Mouse (Mus musculus) MEL (cell line): ENCODE measurements around the gene Fam217b. TPM values are rescaled to one million over a fixed set of nuclear protein-coding genes. Genes with fewer than 3 reads are reported as not detected.

Source experiments
- DNase-seq: peaks from one replicate; pipeline ENCODE4 v3.0.0; 2011; ENCODE audit warnings: low read depth, low spot score
- H3K27ac ChIP-seq: 2 replicates; pipeline ENCODE4 v1.5.1; 2012; ENCODE audit warnings: low read depth, mild to moderate bottlenecking, control low read depth, low read length, moderate library complexity; ENCODE audit not compliant: control insufficient read depth
- H3K27me3 ChIP-seq, 2 experiments: fragments of 150-350 bp in 1 of 2; sonication (generic) in 1 of 2; 2 replicates each; pipeline ENCODE4 v1.6.1; 2012; ENCODE audit warnings: low read length in 2 of 2, mild to moderate bottlenecking in 2 of 2, improper control_type of control experiment in 1 of 2, moderate library complexity in 1 of 2; ENCODE audit not compliant: insufficient read depth in 2 of 2, control insufficient read depth in 1 of 2
- H3K36me3 ChIP-seq, 2 experiments: 2 replicates each; pipeline ENCODE4 v1.6.1; 2012 to 2014; ENCODE audit warnings: low read length in 2 of 2, improper control_type of control experiment in 1 of 2, inconsistent platforms in 1 of 2, mild to moderate bottlenecking in 1 of 2; ENCODE audit not compliant: insufficient read depth in 2 of 2, control insufficient read depth in 1 of 2
- H3K4me1 ChIP-seq, 2 experiments: fragments of 150-350 bp in 1 of 2; sonication (generic) in 1 of 2; 2 replicates each; pipeline ENCODE4 v1.6.1; 2012; ENCODE audit warnings: low read length in 2 of 2, improper control_type of control experiment in 1 of 2, mild to moderate bottlenecking in 1 of 2; ENCODE audit not compliant: insufficient read depth in 2 of 2, control insufficient read depth in 1 of 2
- H3K4me3 ChIP-seq, 2 experiments: fragments of 150-350 bp in 1 of 2; sonication (generic) in 1 of 2; 2 replicates each; pipeline ENCODE4 v1.5.1; 2012; ENCODE audit warnings: low read depth in 2 of 2, low read length in 2 of 2, mild to moderate bottlenecking in 2 of 2, moderate library complexity in 2 of 2, control low read depth in 1 of 2, improper control_type of control experiment in 1 of 2; ENCODE audit not compliant: control insufficient read depth in 1 of 2, insufficient read depth in 1 of 2
- H3K79me2 ChIP-seq: 2 replicates; pipeline ENCODE4 v1.6.1; 2012; ENCODE audit warnings: mild to moderate bottlenecking, low read length, moderate library complexity; ENCODE audit not compliant: control insufficient read depth, poor library complexity, insufficient read depth
- H3K9ac ChIP-seq: 2 replicates; pipeline ENCODE4 v1.6.1; 2012; ENCODE audit warnings: low read depth, mild to moderate bottlenecking, control low read depth, low read length, moderate library complexity; ENCODE audit not compliant: control insufficient read depth, poor library complexity, severe bottlenecking
- H3K9me3 ChIP-seq: fragments of 150-350 bp; sonication (generic); replicated peaks from 2 replicates; pipeline ENCODE4 v1.6.1; 2012; ENCODE audit warnings: mild to moderate bottlenecking, low read length, improper control_type of control experiment, moderate library complexity; ENCODE audit not compliant: insufficient read depth
- CHD1 ChIP-seq: IDR thresholded peaks from 2 replicates; pipeline ENCODE4 v1.6.1; 2012; ENCODE audit warnings: low read depth, mild to moderate bottlenecking, inconsistent platforms, low read length, improper control_type of control experiment
- CHD2 ChIP-seq: IDR thresholded peaks from 2 replicates; pipeline ENCODE4 v1.6.1; 2011; ENCODE audit warnings: low read length, improper control_type of control experiment
- E2F4 ChIP-seq: IDR thresholded peaks from 2 replicates; pipeline ENCODE4 v1.6.1; 2011; ENCODE audit warnings: low read depth, low read length, improper control_type of control experiment, borderline replicate concordance
- GATA1 ChIP-seq: IDR thresholded peaks from 2 replicates; pipeline ENCODE4 v1.6.1; 2011; ENCODE audit warnings: low read depth, low read length, improper control_type of control experiment
- JUND ChIP-seq: IDR thresholded peaks from 2 replicates; pipeline ENCODE4 v1.6.1; 2011; ENCODE audit warnings: low read depth, mild to moderate bottlenecking, improper control_type of control experiment, low read length
- KAT2A ChIP-seq: conservative IDR thresholded peaks from 2 replicates; pipeline ENCODE4 v1.6.1; 2012; ENCODE audit warnings: low read depth, low read length, improper control_type of control experiment, inconsistent platforms
- MAFK ChIP-seq: IDR thresholded peaks from 2 replicates; pipeline ENCODE4 v1.6.1; 2011; ENCODE audit warnings: low read depth, mild to moderate bottlenecking, low read length, improper control_type of control experiment, borderline replicate concordance
- MAX ChIP-seq: IDR thresholded peaks from 2 replicates; pipeline ENCODE4 v1.6.1; 2011; ENCODE audit warnings: low read length, improper control_type of control experiment
- MEF2A ChIP-seq: IDR thresholded peaks from 2 replicates; pipeline ENCODE4 v1.6.1; 2014; ENCODE audit warnings: low read depth, mild to moderate bottlenecking, inconsistent platforms, low read length, improper control_type of control experiment; ENCODE audit not compliant: poor library complexity, insufficient replicate concordance, severe bottlenecking; ENCODE audit errors: extremely low read depth
- MYB ChIP-seq: IDR thresholded peaks from 2 replicates; pipeline ENCODE4 v1.6.1; 2011; ENCODE audit warnings: mild to moderate bottlenecking, low read depth, low read length, improper control_type of control experiment
- NELFE ChIP-seq: IDR thresholded peaks from 2 replicates; pipeline ENCODE4 v1.6.1; 2011; ENCODE audit warnings: low read depth, low read length, improper control_type of control experiment
- NRF1 ChIP-seq: IDR thresholded peaks from 2 replicates; pipeline ENCODE4 v1.6.1; 2014; ENCODE audit warnings: low read depth, mild to moderate bottlenecking, inconsistent platforms, low read length, improper control_type of control experiment, moderate library complexity; ENCODE audit not compliant: poor library complexity, insufficient read depth, severe bottlenecking
- POLR2A ChIP-seq, 2 experiments: IDR thresholded peaks; 2 replicates each; pipeline ENCODE4 v1.6.1; 2011 to 2012; ENCODE audit warnings: low read length in 2 of 2, mild to moderate bottlenecking in 2 of 2, control low read depth in 1 of 2, improper control_type of control experiment in 1 of 2, low read depth in 1 of 2, moderate library complexity in 1 of 2; ENCODE audit not compliant: control insufficient read depth in 1 of 2, insufficient read depth in 1 of 2, poor library complexity in 1 of 2
- POLR2AphosphoS2 ChIP-seq: IDR thresholded peaks from 2 replicates; pipeline ENCODE4 v1.6.1; 2011; ENCODE audit warnings: low read length, improper control_type of control experiment
- POLR2AphosphoS5 ChIP-seq: IDR thresholded peaks from 2 replicates; pipeline ENCODE4 v1.6.1; 2012; ENCODE audit warnings: low read depth, borderline replicate concordance, mild to moderate bottlenecking, inconsistent platforms, low read length, moderate library complexity, mixed read lengths
- RCOR1 ChIP-seq: IDR thresholded peaks from 2 replicates; pipeline ENCODE4 v1.6.1; 2012; ENCODE audit warnings: low read depth, mild to moderate bottlenecking, inconsistent platforms, low read length, improper control_type of control experiment
- SIN3A ChIP-seq: IDR thresholded peaks from 2 replicates; pipeline ENCODE4 v1.6.1; 2012; ENCODE audit warnings: low read length, improper control_type of control experiment, inconsistent platforms
- TCF12 ChIP-seq: IDR thresholded peaks from 2 replicates; pipeline ENCODE4 v1.6.1; 2014; ENCODE audit warnings: low read depth, mild to moderate bottlenecking, inconsistent platforms, low read length, improper control_type of control experiment, moderate library complexity
- UBTF ChIP-seq: IDR thresholded peaks from 2 replicates; pipeline ENCODE4 v1.6.1; 2012; ENCODE audit warnings: low read depth, mild to moderate bottlenecking, inconsistent platforms, low read length, improper control_type of control experiment, moderate library complexity, borderline replicate concordance; ENCODE audit not compliant: insufficient read depth
- USF2 ChIP-seq, 2 experiments: IDR thresholded peaks; 2 replicates each; pipeline ENCODE4 v1.6.1; 2011 to 2012; ENCODE audit warnings: improper control_type of control experiment in 2 of 2, low read length in 2 of 2, borderline replicate concordance in 1 of 2, inconsistent platforms in 1 of 2, low read depth in 1 of 2, mild to moderate bottlenecking in 1 of 2; ENCODE audit not compliant: insufficient read depth in 1 of 2
- ZMIZ1 ChIP-seq: IDR thresholded peaks from 2 replicates; pipeline ENCODE4 v1.6.1; 2012; ENCODE audit warnings: low read depth, mild to moderate bottlenecking, inconsistent platforms, low read length, improper control_type of control experiment, moderate library complexity
- ZNF384 ChIP-seq: IDR thresholded peaks from 2 replicates; pipeline ENCODE4 v1.6.1; 2012; ENCODE audit warnings: low read depth, mild to moderate bottlenecking, inconsistent platforms, low read length, improper control_type of control experiment
- polyA plus RNA-seq, 2 experiments: library from polyadenylated mRNA; stranded (reverse) in 1 of 2; unstranded in 1 of 2; fragments of >175 nt in 1 of 2; fragments of >200 nt in 1 of 2; gene quantifications; 2 replicates each; pipeline versions ENCODE4 v1.2.1 to v1.2.4; 2012; ENCODE audit warnings: low replicate concordance in 2 of 2, low read depth in 1 of 2; ENCODE audit not compliant: insufficient read length in 2 of 2, insufficient read depth in 1 of 2, missing spikeins in 1 of 2
- total RNA-seq: library from RNA; depleted of rRNA; stranded (reverse); fragments of 300-350 nt; gene quantifications from 2 replicates; pipeline ENCODE4 v1.2.3, GENCODE M21; 2012

The Fam217b gene
- total and polyA plus RNA-seq, 3 experiments, result not detected

GRCm38 (mm10) chr2:178410286-178410685 is 4.0 kb upstream of the Fam217b start:
- no peak for DNase-seq
- H3K4me3 ChIP-seq, result no peak overlapping the region
- TF ChIP-seq SIN3A, result no peak
- no peak for TF ChIP-seq E2F4
- no peak for TF ChIP-seq GATA1
- no peak for TF ChIP-seq MYB
- TF ChIP-seq CHD2, result no peak
- no peak for TF ChIP-seq KAT2A
- no peak for TF ChIP-seq POLR2AphosphoS2
- TF ChIP-seq USF2 (IDR thresholded peaks at IDR 0.05; ENCODE audit: borderline replicate concordance in 1 of 2, insufficient read depth in 1 of 2, low read depth in 1 of 2, low read length in 2 of 2), result no peak
- TF ChIP-seq NRF1, result no peak
- no peak for TF ChIP-seq JUND
- TF ChIP-seq ZNF384, result no peak
- TF ChIP-seq, all 39 proteins: peak for 0
- no peaks in the 10 kb centered on the region for H3K36me3 ChIP-seq
- no peak overlapping the region for H3K9ac ChIP-seq
- H3K27me3 ChIP-seq, result no peaks in the 10 kb centered on the region
- H3K4me1 ChIP-seq, result no peaks in the 10 kb centered on the region
- no peaks in the 10 kb centered on the region for H3K9me3 ChIP-seq
- H3K27ac ChIP-seq, result no peak overlapping the region
- H3K79me2 ChIP-seq, result no peaks in the 10 kb centered on the region

DNA sequence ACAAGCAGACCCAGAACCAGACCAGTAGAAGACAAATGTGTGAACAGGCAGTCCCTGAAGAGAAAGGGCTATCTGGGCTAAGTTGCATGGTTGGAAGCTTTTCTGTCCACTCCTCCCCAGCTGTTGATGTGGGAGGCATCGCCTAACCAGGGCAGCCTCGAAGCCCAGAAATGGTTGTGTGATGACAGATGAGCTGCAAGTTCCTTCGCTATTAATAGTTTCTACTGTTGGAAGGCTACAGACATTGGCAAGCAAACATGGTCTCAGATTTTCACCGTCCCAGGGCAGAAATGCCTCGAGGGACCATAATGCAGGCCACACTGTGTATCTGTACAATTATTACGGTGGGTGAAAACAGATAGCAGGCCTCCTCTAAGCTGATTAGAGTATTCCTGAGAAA is 1.7 kb upstream of the Fam217b start:
- Histone ChIP-seq H3K9me3 (no peaks in the 10 kb centered on the region), H3K9ac (no peak overlapping the region), H3K4me1 (no peaks in the 10 kb centered on the region), H3K79me2 (no peaks in the 10 kb centered on the region), H3K27ac (no peak overlapping the region), H3K4me3 (no peak overlapping the region), H3K36me3 (no peaks in the 10 kb centered on the region), H3K27me3 (no peaks in the 10 kb centered on the region)
- DNase-seq, result no peak
- no peak for TF ChIP-seq ZMIZ1
- no peak for TF ChIP-seq JUND
- TF ChIP-seq RCOR1, result no peak
- no peak for TF ChIP-seq NELFE
- no peak for TF ChIP-seq POLR2AphosphoS2
- TF ChIP-seq MYB, result no peak
- no peak for TF ChIP-seq KAT2A
- TF ChIP-seq CHD2, result no peak
- TF ChIP-seq POLR2A (IDR thresholded peaks at IDR 0.05; ENCODE audit: control insufficient read depth in 1 of 2, insufficient read depth in 1 of 2, low read depth in 1 of 2, low read length in 2 of 2, poor library complexity in 1 of 2), result no peak
- TF ChIP-seq UBTF, result no peak
- no peak for TF ChIP-seq MAX
- no peak for TF ChIP-seq MAFK
- no peak for TF ChIP-seq TCF12
- no peak for TF ChIP-seq MEF2A
- TF ChIP-seq POLR2AphosphoS5, result no peak
- TF ChIP-seq CHD1, result no peak
- no peak for TF ChIP-seq NRF1
